Mouse (Mus musculus): Measurements from ENCODE around the gene Ascl3. TPM values are rescaled to one million over a fixed set of nuclear protein-coding genes. Genes with fewer than 3 reads are reported as not detected.

The Ascl3 gene
- polyA plus RNA-seq, 1 experiment = not detected

DNA sequence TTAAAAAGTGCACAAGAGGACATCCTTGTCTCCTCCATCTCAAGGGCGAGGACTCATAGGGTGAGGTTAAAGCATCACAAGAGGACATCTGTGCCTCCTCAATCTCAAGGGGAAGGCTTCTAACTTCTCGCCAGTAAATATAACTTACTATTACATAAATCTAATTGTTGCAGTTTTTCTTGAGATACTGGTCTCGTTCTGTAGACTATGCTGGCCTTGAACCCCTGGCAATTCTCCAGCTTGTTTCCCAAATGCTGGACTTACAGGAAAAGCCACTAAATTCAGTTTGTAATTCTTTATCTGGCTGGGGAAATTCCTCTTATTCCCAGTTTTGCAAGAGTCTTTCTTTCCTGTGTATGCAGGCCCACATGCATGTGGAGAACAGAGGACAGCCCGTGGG lies 3.3 kb upstream of the Ascl3 start:
- H3K27ac ChIP-seq (replicated peaks; ENCODE audit: low read depth, low read length) = no peak overlapping the region
- no peaks in the 10 kb centered on the region for H3K4me1 ChIP-seq (ENCODE audit: control insufficient read depth, insufficient read depth, insufficient read length, low read length)
- H3K4me3 ChIP-seq (ENCODE audit: insufficient read depth, low read depth, low read length) = no peak overlapping the region

- H3K4me1 ChIP-seq (ENCODE audit: control insufficient read depth, insufficient read depth, insufficient read length, low read length) = no peaks in the 10 kb centered on the region
- no peak within 1 kb of the TSS for H3K4me3 ChIP-seq (ENCODE audit: insufficient read depth, low read depth, low read length)
Observed at GRCm38 (mm10) chr7:109723697-109724096, 7.8 kb downstream of the Ascl3 start, which contains the start of gene BC051019. BC051019 (minus strand) TSS chr7:109723850.

GRCm38 (mm10) chr7:109723114-109723513 lies 8.4 kb downstream of the Ascl3 start:
- H3K4me3 ChIP-seq (ENCODE audit: insufficient read depth, low read depth, low read length) = no peak overlapping the region
- no peak overlapping the region for H3K27ac ChIP-seq (replicated peaks; ENCODE audit: low read depth, low read length)
- no peaks in the 10 kb centered on the region for H3K4me1 ChIP-seq (ENCODE audit: control insufficient read depth, insufficient read depth, insufficient read length, low read length)

More at GRCm38 (mm10) chr7:109723697-109724096, 7.8 kb downstream of the Ascl3 start, which contains the start of gene BC051019:
- no peak within 1 kb of the TSS for H3K27ac ChIP-seq (replicated peaks; ENCODE audit: low read depth, low read length)

- no peak overlapping the region for H3K27ac ChIP-seq (replicated peaks; ENCODE audit: low read depth, low read length)
- H3K4me1 ChIP-seq (ENCODE audit: control insufficient read depth, insufficient read depth, insufficient read length, low read length) = no peaks in the 10 kb centered on the region
- no peak overlapping the region for H3K4me3 ChIP-seq (ENCODE audit: insufficient read depth, low read depth, low read length)
Observed at GRCm38 (mm10) chr7:109722618-109723017, 8.9 kb downstream of the Ascl3 start.

DNA sequence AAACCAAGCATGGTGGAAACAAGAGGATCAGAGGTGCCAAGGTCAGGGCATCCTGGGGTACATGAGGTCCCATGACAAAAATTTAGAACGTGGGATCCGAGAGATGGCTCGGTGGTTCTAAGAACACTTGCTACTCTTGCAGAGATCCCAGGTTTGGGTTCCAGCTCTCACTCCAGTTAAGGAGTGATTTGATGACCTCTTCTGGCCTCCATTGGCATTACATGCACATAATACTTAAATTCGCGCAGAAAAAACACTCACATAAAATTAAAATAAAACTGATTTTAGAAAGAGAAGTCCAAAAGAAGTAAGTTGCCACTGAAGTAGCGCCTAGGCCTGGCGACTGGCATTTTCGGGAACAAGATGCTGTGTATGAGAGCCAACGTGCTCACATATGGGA lies 12.2 kb downstream of the Ascl3 start:
- Histone ChIP-seq H3K4me1 (ENCODE audit: control insufficient read depth, insufficient read depth, insufficient read length, low read length) (no peaks in the 10 kb centered on the region), H3K4me3 (ENCODE audit: insufficient read depth, low read depth, low read length) (no peak overlapping the region), H3K27ac (replicated peaks; ENCODE audit: low read depth, low read length) (no peak overlapping the region)

DNA sequence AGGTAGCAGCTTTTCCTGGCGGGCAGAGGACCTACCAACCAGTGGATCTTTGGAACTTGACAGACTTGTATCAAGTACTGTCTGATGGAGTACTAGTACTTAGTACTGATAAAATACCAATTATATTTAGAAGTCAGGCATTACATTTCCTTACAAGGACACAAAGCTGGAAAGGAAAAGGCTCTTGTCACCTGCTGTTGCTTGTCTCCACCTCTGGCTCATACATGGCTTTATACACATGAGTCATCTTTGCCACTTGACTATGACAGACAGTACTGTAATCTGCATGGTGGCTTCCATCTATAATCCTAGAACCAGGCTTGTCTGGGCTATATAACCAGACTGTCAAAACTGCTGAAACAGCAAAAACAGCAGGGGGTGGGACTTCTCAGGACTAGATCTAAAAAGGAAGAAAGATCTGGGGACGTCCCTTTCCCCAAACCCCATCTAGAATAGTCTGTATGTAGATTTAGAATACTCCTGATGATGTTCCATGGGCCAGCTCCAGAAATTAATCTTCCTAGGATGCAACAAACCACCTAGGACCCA lies 18.0 kb downstream of the Ascl3 start:
- Histone ChIP-seq H3K4me3 (ENCODE audit: insufficient read depth, low read depth, low read length) (no peak overlapping the region), H3K4me1 (ENCODE audit: control insufficient read depth, insufficient read depth, insufficient read length, low read length) (no peaks in the 10 kb centered on the region), H3K27ac (replicated peaks; ENCODE audit: low read depth, low read length) (no peak overlapping the region)

DNA sequence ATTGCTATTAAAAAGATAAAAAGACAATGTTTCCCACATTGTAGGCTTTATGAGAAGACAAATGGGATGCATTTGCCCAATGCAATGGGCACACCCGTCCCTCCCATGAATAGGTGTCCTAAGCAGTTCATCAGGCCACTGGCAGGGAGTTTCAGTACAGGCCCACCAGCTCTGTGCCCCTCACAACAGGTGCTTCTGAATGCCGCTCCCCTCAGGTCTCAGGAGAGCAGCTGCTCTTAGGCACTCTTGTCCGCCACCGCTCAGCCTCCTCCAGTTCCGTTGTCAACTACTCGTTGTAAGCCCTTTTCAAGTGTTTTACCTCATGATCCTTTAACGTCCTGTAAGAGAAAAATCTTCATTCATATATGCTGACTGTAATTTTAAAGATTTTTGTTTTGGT lies 19.3 kb downstream of the Ascl3 start:
- H3K4me3 ChIP-seq (ENCODE audit: insufficient read depth, low read depth, low read length) = no peak overlapping the region
- H3K4me1 ChIP-seq (ENCODE audit: control insufficient read depth, insufficient read depth, insufficient read length, low read length) = no peaks in the 10 kb centered on the region
- H3K27ac ChIP-seq (replicated peaks; ENCODE audit: low read depth, low read length) = no peak overlapping the region

DNA sequence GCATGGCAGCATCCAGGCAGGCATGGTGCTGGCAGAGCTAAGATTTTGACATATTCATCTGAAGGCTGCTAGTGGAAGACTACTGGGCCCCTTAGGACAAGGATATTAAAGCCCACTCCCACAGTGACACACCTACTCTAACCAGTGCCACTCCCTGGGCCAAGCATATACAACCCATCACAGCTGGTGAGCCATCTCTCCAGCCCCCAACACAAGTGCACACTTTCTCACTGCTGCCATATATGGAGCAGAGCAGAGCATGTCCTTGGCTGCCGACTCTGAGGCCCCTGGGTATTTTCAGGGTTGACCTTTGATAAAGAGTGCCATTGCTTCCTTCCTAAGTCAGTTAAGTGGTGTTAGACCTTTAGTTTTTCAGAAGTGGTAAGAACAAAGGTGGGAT lies 21.5 kb downstream of the Ascl3 start:
- no peak overlapping the region for H3K4me3 ChIP-seq (ENCODE audit: insufficient read depth, low read depth, low read length)
- no peaks in the 10 kb centered on the region for H3K4me1 ChIP-seq (ENCODE audit: control insufficient read depth, insufficient read depth, insufficient read length, low read length)
- H3K27ac ChIP-seq (replicated peaks; ENCODE audit: low read depth, low read length) = 0 out of 2 replicates have a peak overlapping the region, but pooled peaks have one; percentile 30

DNA sequence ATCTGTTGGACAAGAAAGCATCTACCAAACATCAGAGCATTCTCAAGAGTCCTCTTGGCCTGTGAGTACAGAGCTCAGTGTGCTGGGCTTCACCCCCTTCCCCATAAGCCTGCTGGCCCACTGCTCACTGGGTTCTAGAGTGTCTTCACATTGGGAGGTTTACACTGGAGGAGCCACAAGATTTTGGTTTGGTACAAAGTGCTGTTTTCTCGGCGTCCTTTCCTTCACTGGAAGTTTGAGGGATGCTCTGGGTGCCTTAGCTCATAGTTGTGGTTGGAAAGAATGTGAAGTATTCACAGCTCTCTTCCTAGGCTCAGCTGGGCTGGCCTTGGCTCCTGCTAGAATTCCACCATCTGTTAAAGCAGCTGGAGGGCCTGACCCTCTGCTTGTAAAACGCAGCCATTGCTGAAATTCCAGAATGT lies 22.6 kb downstream of the Ascl3 start:
- Histone ChIP-seq H3K27ac (replicated peaks; ENCODE audit: low read depth, low read length) (no peak overlapping the region), H3K4me3 (ENCODE audit: insufficient read depth, low read depth, low read length) (no peak overlapping the region), H3K4me1 (ENCODE audit: control insufficient read depth, insufficient read depth, insufficient read length, low read length) (no peaks in the 10 kb centered on the region)

GRCm38 (mm10) chr7:109707023-109707785 lies 24.3 kb downstream of the Ascl3 start:
- H3K27ac ChIP-seq (replicated peaks; ENCODE audit: low read depth, low read length) = no peak overlapping the region
- H3K4me3 ChIP-seq (ENCODE audit: insufficient read depth, low read depth, low read length) = no peak overlapping the region
- H3K4me1 ChIP-seq (ENCODE audit: control insufficient read depth, insufficient read depth, insufficient read length, low read length) = no peaks in the 10 kb centered on the region; the same call in 1 of the 2 replicates

DNA sequence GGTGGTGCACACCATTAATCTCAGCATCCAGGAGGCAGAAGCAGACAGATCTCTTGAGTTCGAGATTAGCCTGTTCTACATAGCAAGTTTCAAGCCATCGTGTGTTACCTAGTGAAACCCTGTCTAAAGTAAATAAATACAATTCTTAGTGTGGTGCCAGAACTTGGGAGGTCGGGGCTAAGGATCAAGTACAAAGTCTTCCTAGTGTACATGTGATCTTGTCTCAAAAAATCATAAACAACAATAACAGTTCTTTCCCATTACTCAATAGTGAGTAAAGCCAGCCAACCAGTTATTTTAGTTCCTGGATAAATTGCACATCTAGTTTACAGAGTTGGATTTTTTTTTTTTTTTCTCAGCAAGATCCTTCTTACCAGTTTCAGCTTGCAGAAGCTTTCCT lies 27.1 kb downstream of the Ascl3 start:
- Histone ChIP-seq H3K4me3 (ENCODE audit: insufficient read depth, low read depth, low read length) (peak overlapping the region; percentile 82; the same call in 1 of the 2 replicates), H3K4me1 (ENCODE audit: control insufficient read depth, insufficient read depth, insufficient read length, low read length) (no peaks in the 10 kb centered on the region; the same call in 1 of the 2 replicates), H3K27ac (replicated peaks; ENCODE audit: low read depth, low read length) (no peak overlapping the region)

- no peak overlapping the region; the same call in 1 of the 2 replicates for H3K27ac ChIP-seq (replicated peaks; ENCODE audit: low read depth, low read length)
- H3K4me3 ChIP-seq (ENCODE audit: insufficient read depth, low read depth, low read length) = peak overlapping the region; percentile 82
- H3K4me1 ChIP-seq (ENCODE audit: control insufficient read depth, insufficient read depth, insufficient read length, low read length) = no peaks in the 10 kb centered on the region; the same call in 1 of the 2 replicates
Observed at GRCm38 (mm10) chr7:109704016-109704377, 27.5 kb downstream of the Ascl3 start.

DNA sequence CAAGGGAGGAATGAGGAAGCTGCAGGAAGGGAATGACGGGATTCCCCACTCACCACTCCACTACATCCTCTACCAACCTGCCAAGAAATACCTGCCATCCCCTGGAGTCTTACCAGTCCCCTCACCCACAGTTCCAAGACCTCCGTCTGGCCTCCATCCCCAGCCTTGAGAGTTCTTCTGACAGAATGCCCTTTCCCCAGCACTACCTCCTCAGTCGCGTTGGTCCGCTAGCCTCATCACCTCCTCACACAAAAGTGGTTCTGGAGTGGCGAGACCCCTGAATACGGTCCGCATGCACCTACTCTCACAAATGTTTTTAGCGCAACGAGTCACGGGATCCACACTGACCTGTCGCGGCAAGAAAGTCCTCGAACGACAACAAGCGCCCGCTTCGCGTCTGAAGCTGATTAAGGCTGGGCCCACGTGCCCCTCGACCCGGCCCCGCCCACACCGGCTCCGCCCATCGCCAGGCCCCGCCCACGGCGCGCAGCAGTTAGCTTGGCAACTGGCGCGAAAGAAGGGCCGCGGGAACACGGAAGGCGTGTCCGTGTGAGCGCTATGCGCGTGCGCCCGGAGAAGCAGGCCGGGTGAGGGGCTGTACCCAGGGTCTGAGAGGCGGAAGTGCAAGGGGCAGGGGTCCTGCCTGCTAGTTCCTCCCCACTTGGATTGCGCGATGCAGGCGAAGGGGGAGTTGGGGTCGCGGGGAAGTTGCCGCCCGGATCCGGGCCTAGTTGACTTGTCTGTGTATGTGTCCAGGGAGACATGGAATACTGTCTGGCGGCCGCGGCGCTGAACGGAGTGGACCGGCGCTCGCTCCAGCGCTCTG lies 28.1 kb downstream of the Ascl3 start, which contains the start of the genes St5 and Akip1:
Gene St5, minus strand, starts transcription at position 416 of the 826 bp plus-strand sequence.
Gene Akip1, plus strand, starts transcription at position 501 of the 826 bp plus-strand sequence.
- H3K27ac ChIP-seq (replicated peaks; ENCODE audit: low read depth, low read length) = no peak within 1 kb of the TSS; the same call in 1 of the 2 replicates
- peak within 1 kb of the TSS; percentile 82 for H3K4me3 ChIP-seq (ENCODE audit: insufficient read depth, low read depth, low read length)
- no peaks in the 10 kb centered on the region; the same call in 1 of the 2 replicates for H3K4me1 ChIP-seq (ENCODE audit: control insufficient read depth, insufficient read depth, insufficient read length, low read length)

DNA sequence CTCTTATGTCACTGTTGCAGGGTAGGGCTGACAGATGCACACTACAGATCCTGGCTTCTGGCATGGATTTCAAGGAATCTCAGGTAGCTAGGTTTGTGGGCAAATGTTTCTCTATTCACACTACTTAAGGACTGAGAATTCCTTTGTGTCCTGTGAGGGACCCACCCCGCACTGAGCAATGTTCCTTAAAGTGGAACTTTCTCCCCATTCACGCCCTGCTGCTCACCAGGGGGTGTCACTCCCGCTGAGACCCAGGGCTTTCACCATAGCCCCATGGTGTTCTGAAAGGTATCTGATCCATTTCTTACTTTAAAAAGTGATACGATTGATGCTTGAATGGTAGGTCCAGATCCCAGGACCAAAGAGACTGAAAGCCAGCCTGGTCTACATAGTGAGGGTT lies 28.8 kb downstream of the Ascl3 start:
- Histone ChIP-seq H3K27ac (replicated peaks; ENCODE audit: low read depth, low read length) (no peak overlapping the region), H3K4me3 (ENCODE audit: insufficient read depth, low read depth, low read length) (peak overlapping the region; percentile 48; the same call in 1 of the 2 replicates), H3K4me1 (ENCODE audit: control insufficient read depth, insufficient read depth, insufficient read length, low read length) (no peaks in the 10 kb centered on the region; the same call in 1 of the 2 replicates)

GRCm38 (mm10) chr7:109700213-109700612 lies 31.3 kb downstream of the Ascl3 start:
- Histone ChIP-seq H3K4me3 (ENCODE audit: insufficient read depth, low read depth, low read length) (no peak overlapping the region), H3K4me1 (ENCODE audit: control insufficient read depth, insufficient read depth, insufficient read length, low read length) (no peaks in the 10 kb centered on the region; the same call in 1 of the 2 replicates), H3K27ac (replicated peaks; ENCODE audit: low read depth, low read length) (no peak overlapping the region)
